Mouse (Mus musculus) forebrain, postnatal 0 days (tissue): ENCODE results near the gene Olfr960. TPM values are rescaled to one million over a fixed set of nuclear protein-coding genes. Genes with fewer than 3 reads are reported as not detected.
A peak's percentile ranks its signal among the peaks of the same experiment; 100 is the strongest.

Experiments used
- ATAC-seq: fragments of 200-750 bp; cut with Nextera tagmentation; 2 replicates; pipeline ENCODE4 v1.8.0; 2017; ENCODE audit warnings: mild to moderate bottlenecking, moderate library complexity
- DNase-seq: peaks from one replicate; pipeline ENCODE4 v3.0.0-alpha.2; 2015
- H3K27ac ChIP-seq: fragments of 300-500 bp; sonication (generic); 2 replicates; pipeline ENCODE4 v1.5.1; 2014; ENCODE audit warnings: low read depth, mild to moderate bottlenecking, antibody characterized with exemption, low read length, moderate library complexity, mixed read lengths
- H3K27me3 ChIP-seq: fragments of 300-500 bp; sonication (generic); 2 replicates; pipeline ENCODE4 v1.6.1; 2014; ENCODE audit warnings: mild to moderate bottlenecking, low read length, mixed read lengths; ENCODE audit not compliant: insufficient read depth
- H3K36me3 ChIP-seq: fragments of 300-500 bp; sonication (generic); 2 replicates; pipeline ENCODE4 v1.6.1; 2014; ENCODE audit warnings: mild to moderate bottlenecking, moderate library complexity; ENCODE audit not compliant: insufficient read depth
- H3K4me1 ChIP-seq: fragments of 300-500 bp; sonication (generic); 2 replicates; pipeline ENCODE4 v1.6.1; 2014; ENCODE audit warnings: antibody characterized with exemption; ENCODE audit not compliant: insufficient read depth
- H3K4me2 ChIP-seq: fragments of 300-500 bp; sonication (generic); 2 replicates; pipeline ENCODE4 v1.6.1; 2014; ENCODE audit warnings: low read depth, mild to moderate bottlenecking, moderate library complexity
- H3K4me3 ChIP-seq: fragments of 300-500 bp; sonication (generic); 2 replicates; pipeline ENCODE4 v1.5.1; 2014; ENCODE audit warnings: low read depth, low read length, mixed read lengths
- H3K9ac ChIP-seq: fragments of 300-500 bp; sonication (generic); 2 replicates; pipeline ENCODE4 v1.6.1; 2014; ENCODE audit warnings: mild to moderate bottlenecking
- H3K9me3 ChIP-seq: fragments of 300-500 bp; sonication (generic); 2 replicates; pipeline ENCODE4 v1.6.1; 2016; ENCODE audit warnings: low read length
- CTCF ChIP-seq: sonication (generic); IDR thresholded peaks from 2 replicates; pipeline ENCODE4 v1.5.1; 2016; ENCODE audit warnings: antibody characterized with exemption, control low read depth, low read depth
- WGBS: fragments of 180-500 bp; shearing (Covaris S2); extraction: QIAGEN DNeasy Blood & Tissue Kit; methylation state at CpG from one replicate; pipeline ENCODE4 v1.1.7; 2014; 5-methylcytosine and 5-hydroxymethylcytosine counted together
- polyA plus RNA-seq: library from polyadenylated mRNA; unstranded; fragments of >200 nt; fragmentation: Nextera tagmentation; extraction: Ambion mirVana; gene quantifications from 2 replicates; pipeline ENCODE4 v1.2.1, GENCODE M21; 2015
- total RNA-seq: library from RNA; depleted of rRNA; stranded (reverse); fragments of >200 nt; gene quantifications from 2 replicates; pipeline ENCODE4 v1.2.3, GENCODE M21; 2014; rRNA removed

Gene Olfr960
- total RNA-seq (not detected in 2 replicates), polyA plus RNA-seq (not detected in 2 replicates)

- WGBS = 33% methylated on average over 1 of the region's 1 CpGs
- no peak within 1 kb of the TSS for H3K27ac ChIP-seq
- no peak for TF ChIP-seq CTCF
Measured at GRCm38 (mm10) chr9:39621073-39621472, at the start of gene Olfr960. Gene Olfr960 (plus strand): TSS chr9:39621373.

GRCm38 (mm10) chr9:39575469-39575868 is 45.7 kb upstream of the Olfr960 start, which contains the start of gene Olfr959:
Gene Olfr959 (minus strand): TSS chr9:39575569.
- DNase-seq = no peak
- H3K4me1 ChIP-seq = no peaks in the 10 kb centered on the region
- no peak within 1 kb of the TSS for H3K4me2 ChIP-seq
- H3K36me3 ChIP-seq = no peaks in the 10 kb centered on the region
- WGBS = 90% methylated on average over 3 of the region's 3 CpGs
- no peak within 1 kb of the TSS for H3K4me3 ChIP-seq
- no peak for TF ChIP-seq CTCF
- no peak for ATAC-seq
- H3K9ac ChIP-seq = no peak within 1 kb of the TSS
- H3K27ac ChIP-seq = no peak within 1 kb of the TSS
- no peaks in the 10 kb centered on the region for H3K9me3 ChIP-seq
- H3K27me3 ChIP-seq = no peaks in the 10 kb centered on the region

More at GRCm38 (mm10) chr9:39621073-39621472, at the start of gene Olfr960:
- no peak for DNase-seq
- no peaks in the 10 kb centered on the region for H3K36me3 ChIP-seq
- no peak within 1 kb of the TSS for H3K4me2 ChIP-seq
- no peak within 1 kb of the TSS for H3K9ac ChIP-seq
- H3K4me3 ChIP-seq = no peak within 1 kb of the TSS
- H3K9me3 ChIP-seq = no peaks in the 10 kb centered on the region
- no peak for ATAC-seq
- no peaks in the 10 kb centered on the region for H3K4me1 ChIP-seq
- no peaks in the 10 kb centered on the region for H3K27me3 ChIP-seq

GRCm38 (mm10) chr9:39577050-39577449 is 44.1 kb upstream of the Olfr960 start:
- no peak overlapping the region for H3K4me3 ChIP-seq
- no peak for ATAC-seq
- no peak for TF ChIP-seq CTCF

GRCm38 (mm10) chr9:39602536-39603332 is 18.4 kb upstream of the Olfr960 start:
- Histone ChIP-seq H3K36me3 (no peaks in the 10 kb centered on the region), H3K4me2 (peak overlapping the region; percentile 68), H3K27ac (peak overlapping the region; percentile 54), H3K4me3 (peak overlapping the region; percentile 36), H3K4me1 (no peaks in the 10 kb centered on the region), H3K9ac (peak overlapping the region; percentile 51), H3K27me3 (no peaks in the 10 kb centered on the region), H3K9me3 (no peaks in the 10 kb centered on the region)
- peak; percentile 85 for DNase-seq
- WGBS = under 1% methylated on average over 19 of the region's 19 CpGs
- no peak for TF ChIP-seq CTCF
- ATAC-seq = peak; percentile 96

More at GRCm38 (mm10) chr9:39577050-39577449, 44.1 kb upstream of the Olfr960 start:
- H3K27me3 ChIP-seq = no peaks in the 10 kb centered on the region
- no peaks in the 10 kb centered on the region for H3K9me3 ChIP-seq
- H3K27ac ChIP-seq = no peak overlapping the region
- H3K4me1 ChIP-seq = no peaks in the 10 kb centered on the region
- WGBS = 89% methylated on average over 5 of the region's 5 CpGs
- H3K9ac ChIP-seq = no peak overlapping the region
- no peaks in the 10 kb centered on the region for H3K36me3 ChIP-seq
- no peak overlapping the region for H3K4me2 ChIP-seq
- DNase-seq = no peak

- Histone ChIP-seq H3K9me3 (no peaks in the 10 kb centered on the region), H3K4me2 (peak overlapping the region; percentile 68), H3K4me1 (no peaks in the 10 kb centered on the region), H3K36me3 (no peaks in the 10 kb centered on the region), H3K4me3 (peak overlapping the region; percentile 36), H3K9ac (peak overlapping the region; percentile 51), H3K27me3 (no peaks in the 10 kb centered on the region), H3K27ac (peak overlapping the region; percentile 54)
- WGBS = under 1% methylated on average over 9 of the region's 9 CpGs
- ATAC-seq = peak; percentile 47; the same call in 1 of the 2 replicates
- DNase-seq = peak; percentile 22
- 0 out of 2 replicates have a peak, but pooled peaks have one; percentile 9 for TF ChIP-seq CTCF
Measured at GRCm38 (mm10) chr9:39603333-39603845, 17.8 kb upstream of the Olfr960 start.

- Histone ChIP-seq H3K4me2 (peak within 1 kb of the TSS; percentile 68), H3K4me3 (peak within 1 kb of the TSS; percentile 36), H3K4me1 (no peaks in the 10 kb centered on the region), H3K27ac (peak within 1 kb of the TSS; percentile 64), H3K9ac (peak within 1 kb of the TSS; percentile 51), H3K36me3 (no peaks in the 10 kb centered on the region), H3K9me3 (no peaks in the 10 kb centered on the region), H3K27me3 (no peaks in the 10 kb centered on the region)
- ATAC-seq (peak; percentile 25; the same call in 1 of the 2 replicates), DNase-seq (peak; percentile 49)
- 3% methylated on average over 8 of the region's 8 CpGs for WGBS
- no peak for TF ChIP-seq CTCF
Measured at GRCm38 (mm10) chr9:39603999-39604453, 17.1 kb upstream of the Olfr960 start, which contains the start of gene AW551984. Gene AW551984 (minus strand): TSS chr9:39604403.

- DNase-seq (no peak), ATAC-seq (no peak)
- H3K4me3 ChIP-seq = no peak overlapping the region
- no peaks in the 10 kb centered on the region for H3K36me3 ChIP-seq
- no peak overlapping the region for H3K27ac ChIP-seq
- no peak for TF ChIP-seq CTCF
- H3K4me2 ChIP-seq = no peak overlapping the region
- H3K9ac ChIP-seq = no peak overlapping the region
- H3K9me3 ChIP-seq = no peaks in the 10 kb centered on the region
- H3K4me1 ChIP-seq = no peaks in the 10 kb centered on the region
- no peaks in the 10 kb centered on the region for H3K27me3 ChIP-seq
Measured at GRCm38 (mm10) chr9:39608497-39608896, 12.7 kb upstream of the Olfr960 start.
